Mouse (Mus musculus): ENCODE measurements around the gene Gon7.

The Gon7 gene

DNA sequence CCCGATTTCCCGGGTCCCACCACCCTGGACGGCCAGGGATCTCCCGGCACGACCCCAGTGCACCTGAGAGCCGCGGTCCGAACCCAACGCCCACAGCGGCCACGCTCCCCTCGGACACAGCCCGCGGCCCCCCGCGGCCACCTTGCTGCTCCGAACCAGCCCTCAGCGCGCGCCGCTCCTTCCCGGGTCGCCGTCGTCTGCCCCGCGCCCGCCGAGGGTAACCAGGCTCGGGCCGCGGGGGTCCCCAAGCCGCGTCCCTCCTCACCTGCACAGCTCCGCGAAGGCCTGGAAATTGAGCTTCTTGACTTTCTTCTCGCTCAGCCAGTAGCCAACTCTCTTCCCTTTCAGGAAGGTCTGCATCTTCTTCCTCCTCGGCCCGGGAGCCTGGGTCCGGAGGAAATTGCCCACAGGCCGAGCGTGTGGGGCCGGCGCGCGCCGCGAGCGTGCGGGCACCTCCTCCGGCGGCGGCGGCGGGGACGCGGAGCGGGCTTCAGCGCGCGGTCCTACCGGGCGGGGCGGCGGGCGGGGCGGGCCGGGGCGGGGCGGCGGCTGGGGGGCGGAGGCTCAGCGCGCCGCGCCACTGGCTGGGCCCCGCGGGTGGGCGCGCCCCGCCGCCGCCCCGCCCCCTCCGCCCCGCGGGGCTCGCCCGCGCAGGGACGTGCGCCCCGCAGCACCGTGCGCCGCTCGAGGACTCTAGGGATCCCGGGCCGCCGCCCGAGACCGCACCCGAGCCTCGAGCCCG is 53.0 kb downstream of the Gon7 start, which contains the start of gene Itpk1:
Gene Itpk1 (minus strand): TSS at position 474 of the 742 bp plus-strand sequence.
- TF ChIP-seq GATA4 (IDR thresholded peaks at IDR 0.05; ENCODE audit: insufficient replicate concordance, low read length) = no peak

DNA sequence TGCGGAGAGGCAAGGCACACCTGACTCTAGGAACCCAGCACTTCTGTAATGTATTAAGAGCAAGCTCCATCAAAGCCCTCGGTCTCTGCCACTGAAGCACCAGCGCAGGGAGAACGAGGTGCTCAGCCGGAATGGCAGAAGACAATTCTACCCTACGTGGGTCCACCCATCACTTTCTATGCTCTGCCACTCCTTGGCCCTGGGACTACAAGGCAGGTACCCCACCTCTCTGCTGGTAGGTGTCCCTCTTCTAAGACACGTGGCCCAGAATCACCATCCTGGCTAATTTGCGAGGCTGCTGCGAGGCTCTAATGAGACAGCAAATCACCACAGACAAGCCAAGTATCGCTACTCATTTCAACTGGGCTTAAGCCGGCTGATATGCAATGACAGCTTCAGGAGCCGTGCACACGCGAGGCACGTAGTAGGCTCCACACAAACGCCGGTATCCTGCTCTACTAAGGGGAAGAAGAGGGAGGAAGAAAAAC is 53.6 kb downstream of the Gon7 start:
- TF ChIP-seq GATA4 (IDR thresholded peaks at IDR 0.05; ENCODE audit: insufficient replicate concordance, low read length) = no peak

DNA sequence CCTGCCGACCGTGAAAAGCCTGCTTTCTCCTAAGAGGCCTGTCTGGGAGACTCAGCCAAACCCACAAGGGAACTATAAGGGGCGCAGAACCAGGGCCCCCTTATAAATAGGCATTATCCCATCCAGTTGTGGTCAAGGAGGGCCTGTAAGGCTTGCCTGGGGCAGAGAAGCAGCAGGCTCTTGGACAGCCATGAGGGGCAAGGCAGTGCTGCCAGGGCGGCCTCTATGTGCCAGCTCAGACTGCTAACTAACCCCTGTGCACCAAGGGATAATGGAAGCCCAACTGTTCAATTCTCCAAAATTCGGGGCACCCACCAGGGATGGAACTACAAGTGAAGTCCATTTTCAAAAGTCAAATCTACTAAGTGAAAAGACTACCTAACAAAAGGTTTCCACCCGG is 54.2 kb downstream of the Gon7 start:
- no peak for TF ChIP-seq GATA4 (IDR thresholded peaks at IDR 0.05; ENCODE audit: insufficient replicate concordance, low read length)
